Mouse (Mus musculus): ENCODE data around the gene Gm20388.

The Gm20388 gene

DNA sequence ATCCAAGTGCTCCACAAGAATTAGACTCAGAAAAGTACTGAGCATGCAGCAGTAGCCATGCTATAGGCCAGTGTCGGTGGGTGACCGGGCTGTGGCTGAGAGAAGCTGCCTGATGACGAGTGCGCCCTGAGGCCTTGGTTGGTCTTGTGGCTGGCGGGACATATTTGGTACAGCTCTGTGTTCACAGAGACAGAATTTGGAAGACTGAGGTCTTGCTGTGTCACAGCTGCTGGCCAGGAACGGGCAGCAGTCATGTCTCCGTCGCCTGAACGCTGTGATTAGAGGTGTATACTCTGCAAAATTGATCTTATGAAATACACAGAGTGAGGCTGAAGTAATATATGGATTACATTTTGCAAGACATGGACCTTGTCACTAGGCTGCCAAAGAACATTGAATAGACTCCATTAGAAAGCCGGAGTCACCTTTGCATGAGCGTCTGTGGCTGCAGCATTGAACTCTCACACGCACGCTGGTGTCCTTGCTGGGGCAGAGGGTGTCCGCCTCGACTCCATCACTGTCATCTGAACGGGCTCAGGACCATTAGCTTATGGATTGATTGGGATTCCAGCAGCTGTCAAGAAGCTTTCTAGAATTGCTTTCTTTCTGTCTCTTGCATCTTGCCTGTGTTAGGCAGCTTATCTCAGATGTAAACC lies 5.7 kb downstream of the Gm20388 start:
- no peak for DNase-seq

DNA sequence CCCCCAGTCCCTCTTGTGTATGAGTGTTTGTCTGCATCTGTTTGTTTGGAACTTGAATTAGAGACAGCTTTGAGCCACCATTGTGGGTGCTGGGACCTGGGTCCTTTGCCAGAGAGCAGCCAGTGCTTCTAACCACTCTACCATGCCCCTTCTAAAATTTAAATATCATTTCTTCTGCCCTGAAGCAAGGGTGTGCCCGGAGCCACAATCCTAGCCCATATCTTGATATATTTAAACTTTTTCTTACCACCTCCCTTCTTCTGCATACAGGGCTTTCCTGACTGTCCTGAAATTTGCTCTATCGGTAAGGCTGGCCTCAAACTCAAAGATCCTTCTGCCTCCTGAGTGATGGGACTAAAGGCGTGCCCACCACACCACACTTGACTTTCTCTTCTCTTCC lies 6.8 kb downstream of the Gm20388 start:
- no peak for DNase-seq

DNA sequence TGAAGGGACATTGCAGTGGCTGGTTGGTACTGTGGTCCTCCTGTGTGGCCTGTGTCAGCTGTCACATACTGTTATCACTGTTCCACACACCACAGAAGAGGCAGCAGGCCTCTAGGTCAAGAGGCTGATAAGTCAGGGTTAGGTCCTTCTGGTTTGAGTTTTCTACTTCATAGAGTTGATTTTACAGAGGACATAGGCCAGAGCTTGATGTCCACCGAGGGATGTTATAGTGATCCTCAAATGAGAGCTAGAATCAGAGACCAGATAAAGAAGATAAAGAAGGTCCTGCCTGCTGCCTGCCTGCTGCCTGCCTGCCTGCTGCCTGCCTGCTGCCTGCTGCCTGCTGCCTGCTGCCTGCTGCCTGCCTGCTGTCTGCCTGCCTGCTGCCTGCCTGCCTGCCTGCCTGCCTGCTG lies 7.5 kb downstream of the Gm20388 start:
- no peak for DNase-seq

DNA sequence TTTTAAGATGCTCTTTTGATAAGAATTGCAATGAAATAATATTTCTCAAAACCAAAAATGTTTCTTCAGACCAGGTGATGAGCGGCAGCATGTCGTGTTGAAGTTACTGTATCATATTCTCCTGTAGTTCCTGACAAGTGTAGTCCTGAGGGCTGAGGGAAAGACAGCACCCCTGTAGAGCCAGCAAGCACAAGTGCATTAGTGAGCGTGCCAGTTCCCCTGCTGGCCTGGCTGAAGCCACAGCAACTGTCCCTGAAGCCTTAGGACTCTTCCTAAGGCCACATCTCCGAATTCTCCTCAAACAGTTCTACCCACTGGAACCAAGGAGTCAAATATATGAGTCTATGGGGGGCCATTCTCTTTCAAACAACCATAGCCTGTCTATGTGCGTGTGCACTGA lies 12.6 kb downstream of the Gm20388 start:
- peak; percentile 43 to 56 for DNase-seq

DNA sequence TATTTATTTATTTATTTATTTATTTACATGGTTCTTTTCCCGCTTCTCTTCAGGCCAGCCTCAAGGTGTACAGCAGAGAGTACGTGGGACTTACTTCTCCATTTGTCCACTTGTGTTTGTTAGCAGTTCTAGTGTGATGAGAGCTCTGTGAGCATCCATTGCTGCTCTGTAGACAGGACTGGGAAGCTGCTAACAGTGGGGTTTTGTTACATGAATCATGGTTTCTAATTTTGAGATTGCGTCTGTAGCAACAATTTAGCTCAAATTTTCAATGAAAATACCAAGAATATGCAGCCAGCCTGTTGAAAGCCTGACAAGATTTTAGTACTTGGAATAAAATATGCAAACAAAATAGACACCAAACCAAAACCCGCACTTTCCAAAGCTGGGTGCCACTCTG lies 14.8 kb downstream of the Gm20388 start:
- no peak for DNase-seq

DNA sequence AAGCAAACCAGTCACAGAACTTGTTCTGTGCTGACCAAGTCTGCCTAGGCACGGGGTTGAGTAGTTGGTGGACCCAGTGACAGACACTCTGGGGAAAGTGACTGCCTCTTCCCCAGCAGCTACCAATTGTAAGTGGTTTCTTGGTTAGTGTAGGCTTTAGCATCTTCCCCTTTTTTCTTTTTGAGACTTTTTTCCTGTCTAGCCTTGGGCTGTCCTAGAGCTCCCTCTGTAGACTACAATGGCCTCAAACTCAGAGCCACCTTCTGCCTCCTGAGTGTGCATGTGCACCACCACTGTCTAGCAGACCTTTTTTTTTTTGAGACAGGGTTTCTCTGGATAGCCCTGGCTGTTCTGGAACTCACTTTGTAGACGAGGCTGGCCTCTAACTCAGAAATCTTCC lies 15.8 kb downstream of the Gm20388 start:
- DNase-seq, result no peak

DNA sequence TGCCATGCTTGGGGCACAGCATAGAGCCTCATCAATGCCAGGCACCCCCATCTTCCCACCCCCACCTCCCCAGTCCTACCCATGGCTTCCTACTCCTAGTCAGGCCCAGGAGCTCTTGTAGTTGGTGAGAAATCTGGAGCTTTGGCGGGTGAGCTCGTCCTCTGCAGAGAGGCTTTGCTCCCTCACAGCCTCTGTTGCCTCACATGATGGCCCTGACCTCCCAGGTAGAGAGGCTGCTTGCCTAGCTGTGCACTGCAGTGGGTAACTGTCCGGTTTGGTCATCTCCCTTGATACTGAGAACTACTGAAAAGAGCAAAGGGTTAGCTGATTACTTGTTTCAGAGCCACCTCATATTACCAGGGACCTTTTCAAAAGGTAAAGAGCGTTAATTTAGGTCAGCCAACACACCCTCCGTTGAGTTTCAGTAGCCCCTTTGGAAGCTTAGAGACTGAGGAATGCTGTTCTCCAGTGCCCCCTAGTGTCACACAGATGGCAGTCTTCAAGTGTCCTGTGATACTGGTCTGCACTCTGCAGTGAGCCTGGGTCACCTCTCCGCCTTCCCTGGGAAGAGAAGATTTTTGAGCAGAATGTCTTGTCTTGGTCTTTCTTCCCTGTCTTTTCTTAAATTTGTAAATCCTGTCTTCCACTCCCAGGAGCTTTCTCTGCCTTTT lies 16.9 kb downstream of the Gm20388 start:
- peak; percentile 53 to 71 for DNase-seq

DNA sequence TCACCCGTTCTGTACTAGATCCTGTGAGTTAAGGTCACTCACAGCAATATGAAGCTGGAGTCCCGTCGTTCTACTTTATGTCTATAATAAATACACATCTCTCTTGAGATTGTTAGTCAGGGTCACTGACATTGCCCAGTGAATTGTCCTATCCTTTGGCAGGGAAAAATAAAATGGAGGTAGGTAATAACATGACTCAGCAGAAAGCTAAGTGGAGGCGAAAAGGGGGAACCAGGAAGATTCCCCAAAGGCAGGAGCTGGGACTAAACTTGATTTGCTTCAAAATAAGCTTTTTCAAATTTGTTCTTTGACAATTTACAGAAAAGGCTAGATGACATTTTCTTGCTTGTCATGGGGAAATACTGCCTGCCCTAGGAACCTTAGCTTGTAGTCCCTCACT lies 20.7 kb downstream of the Gm20388 start:
- no peak for DNase-seq

DNA sequence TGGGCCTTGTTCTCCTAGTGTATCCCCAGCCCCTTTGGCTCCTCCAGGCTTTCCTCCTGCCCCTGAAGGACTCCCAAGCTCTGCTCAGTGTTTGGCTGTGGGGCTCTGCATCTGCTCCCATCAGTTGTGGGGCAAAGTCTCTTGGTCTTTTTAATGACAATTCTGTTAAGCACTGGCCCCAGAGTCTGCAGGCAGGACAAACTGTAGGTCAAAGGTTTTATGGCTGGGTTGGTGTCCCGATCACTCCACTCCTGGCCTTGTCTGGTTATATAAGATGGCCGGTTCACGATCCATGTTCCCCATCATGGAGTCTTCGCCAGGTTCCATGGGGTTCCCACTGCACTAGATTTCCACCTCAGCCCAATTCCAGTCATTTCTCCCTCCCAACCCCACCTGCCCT lies 23.0 kb downstream of the Gm20388 start:
- DNase-seq, result no peak

DNA sequence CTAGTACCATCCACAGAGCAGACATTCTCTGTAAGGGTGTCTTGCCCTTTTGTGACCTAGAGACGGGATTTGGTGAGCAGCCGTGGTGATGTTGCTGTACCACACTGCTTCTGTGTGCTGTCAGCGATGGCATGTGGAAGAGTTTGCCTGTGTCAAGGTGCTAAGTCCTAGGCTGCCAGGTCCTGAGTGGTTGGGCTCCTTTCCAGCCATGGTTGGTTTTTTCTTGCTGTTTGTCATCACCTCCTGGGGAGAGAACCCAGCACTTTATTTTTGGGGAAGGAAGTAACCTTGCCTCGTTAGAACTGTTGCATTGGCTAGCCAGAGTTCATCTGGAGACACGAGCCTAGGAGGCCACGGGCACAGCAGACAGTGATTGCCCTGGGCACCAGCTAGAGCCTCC lies 24.9 kb downstream of the Gm20388 start:
- DNase-seq, result peak in 1 of 2 experiments; percentile 42

DNA sequence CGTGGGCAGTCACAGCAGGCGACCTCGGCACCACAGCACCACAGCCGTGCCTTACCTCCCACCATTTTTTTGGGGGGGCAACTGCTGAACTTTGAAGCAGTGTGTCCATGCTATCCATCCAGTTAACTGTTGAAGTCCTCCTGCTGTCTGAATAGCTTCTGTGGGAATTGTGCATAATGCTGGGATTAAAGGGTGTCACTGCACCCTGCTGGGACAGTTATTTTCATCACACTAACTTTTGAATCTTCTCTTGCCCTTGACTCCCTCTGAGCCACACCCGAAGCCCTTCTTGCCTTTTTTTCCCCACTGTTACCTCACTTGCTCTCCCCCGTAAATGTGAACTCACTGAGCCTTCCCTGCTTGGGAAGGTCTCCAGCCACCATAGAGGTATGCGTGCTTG lies 27.8 kb downstream of the Gm20388 start:
- DNase-seq, result no peak

DNA sequence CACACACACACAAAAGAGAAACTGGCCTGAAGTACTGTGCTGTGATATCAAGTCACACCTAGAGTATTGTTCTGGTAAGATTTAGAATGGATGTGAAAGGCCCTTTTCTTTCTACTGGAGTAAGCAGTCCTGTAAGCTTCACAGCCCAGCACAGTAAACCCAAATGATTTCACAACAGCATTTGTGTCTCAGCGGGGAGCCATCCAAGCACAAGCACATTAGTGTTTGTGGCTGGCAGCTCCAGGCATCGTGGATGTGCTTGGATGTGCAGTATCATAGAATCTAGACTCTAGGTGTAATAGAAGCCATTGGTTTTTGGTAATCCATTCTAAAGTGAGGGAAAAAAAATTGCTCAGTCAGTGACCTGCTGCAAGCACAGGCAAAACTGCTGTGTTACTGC lies 28.7 kb downstream of the Gm20388 start:
- peak in 1 of 2 experiments; percentile 35 for DNase-seq

DNA sequence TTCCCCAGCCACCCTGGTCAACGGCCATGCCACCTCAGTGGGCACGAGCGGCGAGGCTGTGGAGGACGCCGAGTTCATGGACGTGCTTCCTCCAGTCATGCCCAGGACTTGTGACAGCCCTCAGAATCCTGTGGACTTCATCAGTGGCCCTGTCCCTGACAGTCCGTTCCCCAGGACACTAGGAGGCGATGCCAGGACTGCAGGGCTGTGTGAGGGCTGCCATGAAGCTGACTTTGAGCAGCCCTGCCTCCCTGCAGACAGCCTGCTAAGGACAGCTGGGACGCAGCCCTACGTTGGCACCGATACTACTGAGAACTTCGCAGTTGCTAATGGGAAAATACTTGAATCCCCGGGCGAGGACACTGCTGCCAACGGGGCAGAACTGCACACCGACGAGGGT lies 30.8 kb downstream of the Gm20388 start:
- DNase-seq, result peak; percentile 76 to 80

DNA sequence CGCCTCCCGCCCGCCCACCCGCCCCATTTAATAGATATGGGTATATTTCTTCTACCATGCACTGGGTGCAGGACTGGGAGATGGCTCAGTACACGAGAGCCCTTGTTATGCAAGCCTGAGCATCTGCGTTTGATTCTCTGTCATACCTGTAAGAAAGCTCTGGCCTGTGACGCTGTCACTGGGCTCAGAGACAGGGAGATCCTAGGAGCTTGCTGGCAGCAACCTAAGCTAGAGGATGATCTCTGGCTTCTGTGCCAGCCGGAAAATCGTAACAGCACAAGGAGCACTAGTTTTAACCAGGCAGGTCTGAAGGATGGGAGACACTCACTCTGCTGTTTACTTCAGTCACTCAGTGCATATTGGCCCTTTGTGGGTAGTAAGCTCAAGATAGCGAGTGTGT lies 33.0 kb downstream of the Gm20388 start:
- DNase-seq, result peak; percentile 51 to 59

DNA sequence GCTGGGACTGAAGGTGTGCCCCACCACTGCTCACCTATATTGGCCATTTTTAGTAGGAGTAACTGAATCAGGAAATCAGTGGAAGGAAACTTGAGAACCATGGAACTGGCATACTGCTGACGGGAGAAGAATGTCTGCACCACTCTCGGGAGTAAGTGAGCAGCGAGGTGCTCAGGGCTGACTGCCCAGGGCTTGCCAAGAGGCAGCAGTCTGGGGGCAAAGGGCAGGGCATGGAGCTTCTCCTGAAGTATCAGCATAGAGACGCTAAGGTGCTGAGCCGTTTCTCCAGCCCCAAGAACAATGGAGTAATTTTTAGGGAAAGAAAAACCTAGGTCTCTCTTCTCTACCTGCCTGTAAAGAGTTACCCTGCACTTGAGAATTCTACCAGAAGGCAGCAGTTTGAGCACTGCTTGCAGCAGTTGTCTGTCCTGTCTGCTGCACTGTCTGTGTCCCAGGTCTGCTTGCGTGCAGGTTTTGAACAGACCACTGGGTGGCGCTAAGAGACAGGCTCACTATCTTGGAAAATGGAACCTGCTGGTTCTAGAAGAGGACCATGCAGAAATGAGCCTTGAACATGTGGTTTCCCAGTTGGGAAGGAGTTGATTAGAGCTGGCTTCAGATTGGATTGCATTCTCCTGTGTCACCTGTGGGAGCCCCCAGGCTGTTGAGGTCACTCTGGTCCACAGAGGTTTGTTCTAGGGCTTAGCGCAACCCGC lies 33.6 kb downstream of the Gm20388 start:
- DNase-seq, result peak; percentile 89 to 90

DNA sequence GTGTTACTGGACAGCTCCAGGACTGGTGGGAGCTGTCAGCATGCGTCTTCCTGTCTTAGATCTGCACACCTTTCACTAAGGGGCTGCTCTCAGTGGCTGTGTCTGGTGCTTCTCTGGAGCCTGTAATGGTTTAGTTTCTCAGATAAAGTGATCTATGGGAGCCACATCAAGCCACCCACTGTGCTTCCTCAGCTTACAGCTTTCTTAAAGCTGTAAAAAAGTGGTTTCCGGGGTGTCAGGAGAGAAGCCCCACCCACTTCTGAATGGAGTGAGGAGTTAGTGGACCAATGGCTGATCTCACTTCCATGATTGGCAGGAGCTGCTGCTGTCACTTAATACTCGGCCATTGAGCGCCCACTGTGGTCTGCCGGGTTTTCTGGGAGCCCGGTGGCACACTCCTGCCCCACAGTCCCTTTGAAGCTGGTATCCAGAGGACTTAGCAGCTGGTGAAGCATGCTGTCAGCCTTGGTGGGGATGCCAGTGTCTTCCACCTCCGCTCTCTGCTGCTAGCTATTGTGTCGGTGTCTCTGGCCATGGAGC lies 35.8 kb downstream of the Gm20388 start:
- no peak for DNase-seq

DNA sequence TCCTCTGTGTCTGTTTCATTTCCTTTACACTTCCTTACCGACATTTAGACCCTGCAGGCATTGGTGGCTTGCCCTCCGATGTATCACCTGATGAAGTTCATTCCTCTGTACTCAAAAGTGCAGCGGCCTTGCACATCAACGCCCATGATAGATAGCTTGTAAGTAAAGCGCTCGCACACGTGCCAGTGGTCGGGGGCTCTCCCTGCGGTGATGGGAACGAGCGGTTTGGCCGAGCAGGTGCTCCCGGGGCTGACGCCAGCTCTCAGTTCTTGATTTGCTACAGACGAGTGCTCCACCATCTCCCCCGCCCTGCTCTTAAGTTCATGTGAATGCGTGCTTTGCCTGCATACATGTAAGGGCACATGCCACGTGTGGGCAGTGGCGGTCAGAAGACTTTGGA lies 37.0 kb downstream of the Gm20388 start:
- DNase-seq, result no peak

DNA sequence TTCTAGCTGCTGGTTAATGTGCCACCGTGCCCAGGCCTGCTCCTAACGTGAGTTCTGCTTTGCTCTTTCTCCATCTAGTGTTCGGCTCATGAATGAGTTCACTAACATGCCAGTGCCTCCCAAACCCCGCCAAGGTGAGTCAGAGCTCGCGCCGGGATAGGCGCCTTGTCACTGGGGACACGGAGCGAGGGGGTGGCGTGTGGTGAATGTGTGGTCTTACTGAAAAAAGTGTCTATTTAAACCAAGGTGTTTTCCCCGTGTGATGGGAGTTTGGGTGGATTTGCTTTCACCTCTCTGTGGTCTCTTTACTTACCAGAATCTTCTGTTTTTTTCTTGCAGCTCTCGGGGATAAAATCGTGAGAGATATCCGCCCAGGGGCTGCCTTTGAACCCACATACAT lies 37.7 kb downstream of the Gm20388 start:
- no peak for DNase-seq

DNA sequence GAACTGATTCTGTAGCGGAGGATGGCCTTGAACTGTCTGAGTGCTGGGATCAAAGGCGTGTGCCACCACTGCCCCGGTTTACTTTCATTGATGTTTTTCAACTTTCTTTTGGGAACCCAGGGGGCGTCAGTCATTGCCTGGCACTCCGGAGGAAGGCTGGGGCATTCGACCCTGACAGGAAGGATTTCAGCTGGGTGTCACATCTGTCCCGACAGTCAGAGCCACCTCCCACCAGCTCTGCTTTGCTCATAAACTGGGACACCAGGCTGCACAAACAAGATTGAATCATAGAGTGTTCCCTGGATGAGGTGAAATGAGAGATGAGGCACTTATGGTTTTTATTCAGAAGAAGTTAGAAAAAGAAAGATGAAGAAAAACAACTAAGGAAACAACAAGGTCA lies 41.6 kb downstream of the Gm20388 start:
- no peak for DNase-seq

DNA sequence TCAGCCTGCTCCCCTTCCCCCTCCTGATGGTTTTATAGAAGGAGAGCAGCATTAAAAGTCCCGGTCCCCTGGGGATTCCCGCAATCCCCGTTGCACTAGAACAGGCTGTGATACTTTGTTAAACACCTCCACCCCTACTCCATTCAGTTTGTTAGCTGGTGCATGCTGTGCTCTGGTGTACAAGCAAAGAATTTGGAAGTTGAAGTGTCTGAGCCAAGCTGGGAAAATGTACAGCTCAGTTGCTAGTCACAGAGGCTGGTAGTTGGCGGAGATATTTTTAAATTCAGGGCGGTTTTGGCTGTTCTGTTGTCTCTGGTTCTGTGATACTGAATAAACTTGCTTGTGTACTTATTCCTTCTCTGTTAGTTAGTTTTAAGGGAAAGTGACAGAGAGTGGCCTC lies 42.1 kb downstream of the Gm20388 start:
- DNase-seq, result no peak

DNA sequence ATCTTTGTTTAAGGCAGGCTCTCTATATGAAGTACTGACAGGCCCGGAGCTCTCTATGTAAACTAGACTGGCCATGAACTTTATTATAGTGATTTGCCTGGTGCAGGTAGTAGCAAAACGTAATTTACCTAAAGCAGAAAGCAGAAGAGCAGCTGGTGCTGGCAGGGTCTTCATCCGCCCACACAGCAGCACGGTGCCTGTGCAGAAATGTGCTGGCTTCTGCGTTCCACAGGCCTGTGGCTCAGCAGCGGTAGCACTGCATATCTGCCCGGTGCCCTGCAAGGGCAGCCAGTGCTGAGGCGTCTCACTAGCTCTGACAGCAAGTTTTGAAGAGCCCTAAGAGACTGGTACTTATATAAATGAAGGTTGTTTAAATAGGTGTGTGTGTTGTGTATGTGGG lies 44.7 kb downstream of the Gm20388 start:
- no peak for DNase-seq

DNA sequence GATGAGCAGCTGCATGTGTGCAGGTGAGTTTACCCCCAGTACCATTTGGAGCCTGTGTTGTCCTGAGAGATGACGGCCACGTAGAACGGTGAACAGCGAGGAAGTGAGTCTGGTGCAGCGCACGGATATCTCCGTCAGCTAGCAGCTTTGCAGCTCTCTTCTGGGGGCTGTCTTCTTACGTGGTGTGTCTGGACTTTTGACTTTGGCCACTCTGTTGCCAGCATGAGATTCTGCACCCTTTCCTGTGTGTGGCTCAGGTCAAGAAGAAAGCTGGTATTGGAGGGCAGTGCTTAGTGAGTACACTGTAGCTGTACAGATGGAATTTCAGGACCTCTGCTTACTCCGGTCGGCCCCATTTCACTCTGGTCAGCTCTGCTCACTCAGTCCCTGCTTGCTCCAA lies 47.4 kb downstream of the Gm20388 start:
- no peak for DNase-seq

DNA sequence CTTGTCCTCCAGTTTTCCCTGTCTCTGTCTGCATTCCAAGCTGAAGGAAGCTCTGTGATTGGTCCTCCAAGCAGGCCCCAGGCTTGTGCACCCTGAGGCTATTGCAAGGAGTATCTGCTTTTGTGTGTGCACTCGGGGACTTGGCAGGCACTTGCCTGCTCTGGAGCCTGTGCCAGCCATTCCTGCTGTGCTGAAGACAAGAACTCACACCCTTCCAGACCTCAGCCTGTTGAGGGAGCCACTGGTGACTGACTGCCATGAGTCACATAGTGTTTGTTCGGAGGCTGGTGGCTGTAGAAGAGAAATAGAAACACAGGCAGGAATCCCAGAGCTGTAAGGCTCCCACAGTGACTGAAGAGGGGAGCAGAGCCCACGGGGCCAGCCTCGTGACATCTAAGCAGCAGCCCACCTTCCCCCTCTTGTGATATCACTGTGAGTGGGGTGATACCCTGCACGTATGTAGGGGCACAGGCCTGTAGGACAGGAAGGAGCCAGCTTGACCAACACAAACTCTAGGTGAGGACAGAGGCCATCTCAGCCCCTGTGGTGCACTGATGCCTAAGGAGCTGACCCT lies 50.0 kb downstream of the Gm20388 start:
- DNase-seq, result peak; percentile 81 to 87

DNA sequence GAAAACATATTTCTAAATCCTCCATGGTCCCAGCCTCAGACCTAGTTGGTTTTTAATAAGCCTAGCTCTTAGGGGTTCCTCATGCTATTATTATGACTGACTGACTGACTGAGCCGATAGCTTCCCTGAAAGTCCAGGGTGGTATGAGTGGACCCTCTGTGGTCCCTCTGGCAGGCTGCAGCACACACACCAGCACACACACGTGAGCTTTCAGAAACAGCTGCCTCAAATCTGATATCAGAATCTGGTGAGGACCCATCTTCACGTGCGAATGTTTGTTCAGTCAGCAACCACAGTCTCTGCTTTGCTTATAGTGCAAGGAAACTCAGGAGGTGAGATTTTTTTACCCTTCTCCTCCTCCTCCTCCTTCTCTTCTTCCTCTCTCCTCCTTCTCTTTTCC lies 54.2 kb downstream of the Gm20388 start:
- no peak for DNase-seq
